Mouse (Mus musculus): Measurements from ENCODE around the gene Snd1. TPM values are rescaled to one million over a fixed set of nuclear protein-coding genes. Genes with fewer than 3 reads are reported as not detected.
A peak's percentile ranks its signal among the peaks of the same experiment; 100 is the strongest.

Snd1 gene
- polyA plus RNA-seq, 1 experiment from 2014 or later: 143 TPM

DNA sequence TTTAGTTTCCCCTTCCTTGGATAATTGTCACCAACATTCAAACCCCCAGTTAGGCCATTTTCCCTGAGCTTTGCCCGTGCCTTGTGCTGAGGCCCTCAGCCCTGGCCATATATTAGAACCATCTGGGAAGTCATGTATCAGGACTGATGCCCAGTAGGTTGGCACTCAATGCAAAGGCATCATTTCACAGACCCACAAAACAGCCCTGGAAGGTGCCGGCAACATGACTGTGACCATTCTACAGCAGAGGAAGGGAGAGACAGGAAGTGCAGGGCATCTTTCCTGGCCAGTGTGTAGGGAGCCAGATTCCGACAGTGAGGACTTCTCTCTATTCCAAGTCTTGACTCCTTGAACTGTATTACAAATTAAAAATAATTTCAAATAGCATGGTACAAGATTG, 499.6 kb downstream of the Snd1 start:
- 83% methylated on average over 3 of the region's 3 CpGs for WGBS
- Histone ChIP-seq H3K4me3 (no peak overlapping the region), H3K27me3 (peaks cover 26% of the 10 kb centered on the region), H3K9ac (no peak overlapping the region), H3K9me3 (no peaks in the 10 kb centered on the region), H3K4me2 (replicated peaks) (no peak overlapping the region), H3K27ac (no peak overlapping the region), H3K36me3 (no peaks in the 10 kb centered on the region), H3K4me1 (0 out of 2 replicates have a peak, but pooled peaks cover 4% of the 10 kb centered on the region)
- no peak for ATAC-seq (ENCODE audit: low FRiP score, low read depth)

DNA sequence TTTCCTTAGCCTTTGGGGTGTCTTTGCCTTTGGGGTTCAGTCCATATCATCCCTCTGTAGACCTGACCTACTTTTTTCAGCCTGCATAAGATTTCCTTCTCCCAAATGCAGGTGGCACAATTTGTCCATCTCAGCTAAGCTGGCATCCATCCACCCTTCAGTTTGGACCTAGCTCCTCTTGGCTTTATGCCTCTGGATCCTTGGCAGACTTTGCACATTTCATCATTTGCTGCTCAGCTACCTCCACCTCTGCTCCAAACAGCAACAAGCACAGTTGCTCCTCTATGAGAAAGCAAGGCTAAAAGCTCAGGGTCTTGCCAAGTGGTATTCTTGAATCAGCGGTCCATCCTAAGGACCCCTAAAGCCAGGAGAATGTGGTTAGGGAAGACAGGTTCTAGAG, 500.2 kb downstream of the Snd1 start:
- no peak overlapping the region for H3K27ac ChIP-seq
- H3K36me3 ChIP-seq: no peaks in the 10 kb centered on the region
- H3K4me2 ChIP-seq (replicated peaks): no peak overlapping the region
- no peaks in the 10 kb centered on the region for H3K9me3 ChIP-seq
- H3K27me3 ChIP-seq: peaks cover 32% of the 10 kb centered on the region
- H3K4me3 ChIP-seq: no peak overlapping the region
- H3K4me1 ChIP-seq: peaks cover 5% of the 10 kb centered on the region
- 98% methylated on average over 1 of the region's 1 CpGs for WGBS
- H3K9ac ChIP-seq: no peak overlapping the region
- ATAC-seq (ENCODE audit: low FRiP score, low read depth): no peak

DNA sequence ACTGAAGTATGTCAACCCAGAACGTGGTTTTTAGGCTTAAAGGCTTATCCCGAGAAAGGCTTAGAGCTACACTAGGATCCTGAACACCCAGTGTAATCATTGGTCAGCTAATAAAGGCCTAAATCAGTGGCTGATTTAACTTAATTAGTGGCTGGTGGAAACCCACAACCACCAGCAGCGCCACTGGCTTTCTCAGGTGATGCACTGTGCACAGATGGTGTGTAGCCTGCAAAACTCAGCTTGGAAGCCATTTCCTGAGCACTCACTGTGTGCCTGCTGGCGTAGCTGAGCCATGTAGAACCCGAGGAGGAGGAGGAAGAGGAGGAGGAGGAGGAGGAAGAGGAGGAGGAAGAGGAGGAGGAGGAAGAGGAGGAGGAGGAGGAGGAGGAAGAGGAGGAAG, 503.1 kb downstream of the Snd1 start:
- no peak for ATAC-seq (ENCODE audit: low FRiP score, low read depth)
- H3K4me3 ChIP-seq: no peak overlapping the region
- H3K4me2 ChIP-seq (replicated peaks): no peak overlapping the region
- no peak overlapping the region for H3K9ac ChIP-seq
- peaks cover 57% of the 10 kb centered on the region for H3K27me3 ChIP-seq
- H3K4me1 ChIP-seq: peaks cover 16% of the 10 kb centered on the region
- H3K36me3 ChIP-seq: no peaks in the 10 kb centered on the region
- 55% methylated on average over 4 of the region's 5 CpGs for WGBS
- H3K9me3 ChIP-seq: no peaks in the 10 kb centered on the region
- no peak overlapping the region for H3K27ac ChIP-seq

DNA sequence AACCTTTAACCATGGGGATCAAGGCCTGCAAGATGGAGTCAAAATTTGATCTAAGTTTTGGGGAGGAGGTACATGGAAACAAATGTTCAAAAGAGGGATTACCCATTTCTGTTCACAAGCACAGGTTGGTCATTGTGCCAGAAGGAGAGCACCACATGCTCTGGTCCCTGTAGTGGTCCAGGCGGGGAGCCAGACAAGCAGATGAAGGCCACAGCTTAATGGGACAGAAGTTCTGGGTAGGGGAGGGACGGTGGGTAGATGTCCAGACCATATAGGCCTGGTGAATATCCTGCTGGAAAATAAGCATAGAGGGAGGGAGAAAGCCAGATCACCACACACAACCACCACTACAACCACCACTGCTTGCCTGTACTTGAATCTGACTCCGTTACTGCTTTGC, 503.9 kb downstream of the Snd1 start:
- H3K27ac ChIP-seq: no peak overlapping the region
- ATAC-seq (ENCODE audit: low FRiP score, low read depth): no peak
- H3K4me1 ChIP-seq: peaks cover 16% of the 10 kb centered on the region
- 84% methylated on average over 3 of the region's 3 CpGs for WGBS
- H3K36me3 ChIP-seq: no peaks in the 10 kb centered on the region
- H3K9me3 ChIP-seq: no peaks in the 10 kb centered on the region
- H3K27me3 ChIP-seq: peaks cover 64% of the 10 kb centered on the region
- H3K4me3 ChIP-seq: no peak overlapping the region
- H3K4me2 ChIP-seq (replicated peaks): no peak overlapping the region
- no peak overlapping the region for H3K9ac ChIP-seq

DNA sequence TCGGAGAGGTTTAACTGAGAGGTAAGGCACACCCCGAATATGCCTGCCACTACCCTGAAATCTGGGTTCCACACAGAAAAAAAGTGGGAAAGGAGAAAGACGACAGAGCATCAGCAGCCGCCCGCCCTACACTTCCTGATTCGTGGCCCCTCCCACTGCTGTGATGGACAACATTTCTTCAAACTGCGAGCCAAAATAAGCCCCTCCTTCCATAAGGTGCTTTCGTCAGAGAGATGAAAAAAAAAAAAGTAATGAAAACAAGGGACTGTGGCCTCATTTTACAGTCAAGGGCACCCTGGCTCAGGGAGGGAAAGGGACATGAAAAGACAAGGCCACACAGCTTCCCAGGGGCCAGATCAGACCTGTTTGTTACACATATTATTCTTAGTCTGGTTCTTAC, 504.6 kb downstream of the Snd1 start:
- no peaks in the 10 kb centered on the region for H3K36me3 ChIP-seq
- H3K4me2 ChIP-seq (replicated peaks): no peak overlapping the region
- H3K9me3 ChIP-seq: no peaks in the 10 kb centered on the region
- H3K27me3 ChIP-seq: peaks cover 67% of the 10 kb centered on the region
- ATAC-seq (ENCODE audit: low FRiP score, low read depth): no peak
- no peak overlapping the region for H3K4me3 ChIP-seq
- 65% methylated on average over 8 of the region's 8 CpGs for WGBS
- H3K9ac ChIP-seq: no peak overlapping the region
- no peak overlapping the region for H3K27ac ChIP-seq
- H3K4me1 ChIP-seq: peaks cover 16% of the 10 kb centered on the region

DNA sequence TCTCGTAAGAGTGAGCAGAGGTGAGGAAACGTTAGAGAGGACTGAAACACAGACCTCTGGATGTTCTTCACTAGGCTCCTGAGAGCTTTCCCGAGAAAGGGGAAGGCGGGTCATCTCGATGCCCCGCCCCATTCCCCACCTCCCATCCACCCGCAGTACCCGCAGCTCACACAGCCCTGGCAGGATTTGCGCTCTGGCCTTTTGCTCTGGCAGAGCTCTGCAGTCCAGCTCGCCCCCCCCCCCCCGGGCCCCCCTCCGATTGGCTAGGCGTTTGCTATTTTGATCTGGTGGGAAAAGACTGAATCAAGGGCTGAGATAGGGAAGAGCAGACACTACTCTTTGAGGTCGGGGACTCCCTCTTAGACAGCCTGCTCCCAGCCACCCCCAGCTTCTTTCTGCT, 505.3 kb downstream of the Snd1 start:
- Histone ChIP-seq H3K4me2 (replicated peaks) (peak overlapping the region; percentile 89), H3K27me3 (peaks cover 67% of the 10 kb centered on the region), H3K9ac (no peak overlapping the region), H3K9me3 (no peaks in the 10 kb centered on the region), H3K4me1 (peaks cover 16% of the 10 kb centered on the region), H3K27ac (no peak overlapping the region), H3K36me3 (no peaks in the 10 kb centered on the region), H3K4me3 (peak overlapping the region; percentile 48)
- ATAC-seq (ENCODE audit: low FRiP score, low read depth): no peak
- WGBS: 3% methylated on average over 14 of the region's 14 CpGs

DNA sequence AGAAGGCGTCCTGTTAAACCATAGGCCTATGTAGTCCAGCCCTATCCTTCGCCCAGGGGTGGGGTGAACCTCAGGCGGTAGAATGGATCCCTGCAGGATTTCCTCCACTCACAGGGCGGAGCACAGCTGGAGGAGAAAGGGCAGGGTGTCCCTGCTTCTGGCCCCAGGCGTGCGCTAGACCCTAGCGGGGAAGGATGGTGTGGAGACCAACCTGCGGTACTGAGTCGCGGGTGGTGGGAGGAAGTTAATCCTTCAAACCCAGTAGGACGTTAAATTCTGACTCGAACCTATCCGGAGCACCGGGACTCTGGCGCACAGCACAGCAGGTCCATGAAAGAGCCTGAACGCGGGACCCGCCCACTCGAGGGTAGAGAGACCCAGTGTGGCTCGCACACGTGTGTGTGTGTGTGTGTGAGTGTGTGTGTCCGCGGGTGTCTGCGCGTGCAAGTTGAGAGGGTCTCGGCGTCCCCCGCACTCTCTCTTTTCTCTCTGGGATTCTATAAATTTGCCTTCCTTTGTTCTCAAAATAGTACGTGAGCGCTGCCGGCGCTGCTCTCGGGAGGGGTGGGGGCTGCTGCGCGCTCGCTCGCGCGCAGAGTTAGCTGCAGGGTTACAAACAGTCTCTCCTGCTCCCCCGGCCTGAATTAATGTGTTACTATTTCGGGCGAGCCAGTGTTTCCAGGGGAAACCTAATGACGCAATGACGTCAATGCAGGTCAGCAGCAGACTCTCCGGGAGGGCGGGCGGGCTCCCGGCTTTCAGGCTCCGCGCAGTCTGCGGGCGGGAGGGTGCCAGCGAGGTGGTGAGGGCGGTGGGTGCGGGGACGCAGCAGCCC, 506.0 kb downstream of the Snd1 start:
- peak overlapping the region; percentile 50 for H3K9ac ChIP-seq
- H3K9me3 ChIP-seq: no peaks in the 10 kb centered on the region
- peak overlapping the region; percentile 89 for H3K4me2 ChIP-seq (replicated peaks)
- peaks cover 16% of the 10 kb centered on the region for H3K4me1 ChIP-seq
- H3K36me3 ChIP-seq: no peaks in the 10 kb centered on the region
- under 1% methylated on average over 56 of the region's 56 CpGs for WGBS
- peak; percentile 78 for ATAC-seq (ENCODE audit: low FRiP score, low read depth)
- H3K4me3 ChIP-seq: peak overlapping the region; percentile 48
- H3K27ac ChIP-seq: no peak overlapping the region
- peaks cover 67% of the 10 kb centered on the region for H3K27me3 ChIP-seq

DNA sequence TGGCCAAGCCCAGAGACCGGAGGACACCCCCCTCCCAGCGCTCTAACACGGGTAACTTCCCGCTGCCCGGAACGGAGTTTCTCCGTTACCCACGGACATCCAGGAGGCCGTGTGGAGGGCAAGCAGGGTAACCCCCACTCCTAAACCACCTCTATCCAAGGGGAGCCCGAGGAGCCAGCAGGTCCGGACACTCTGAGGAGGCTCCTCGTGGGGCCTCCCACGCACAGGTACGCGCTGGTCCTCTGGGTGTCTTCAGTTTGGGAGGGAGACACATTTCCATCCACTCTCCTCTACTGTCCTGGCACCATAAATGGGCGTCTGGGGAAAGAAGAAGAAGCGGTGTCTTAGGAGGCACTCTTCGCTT, 506.6 kb downstream of the Snd1 start:
- ATAC-seq (ENCODE audit: low FRiP score, low read depth): peak; percentile 10; the same call in 1 of the 2 replicates
- Histone ChIP-seq H3K4me3 (peak overlapping the region; percentile 48), H3K9me3 (no peaks in the 10 kb centered on the region), H3K4me1 (peaks cover 16% of the 10 kb centered on the region), H3K27ac (no peak overlapping the region), H3K9ac (no peak overlapping the region), H3K27me3 (peaks cover 67% of the 10 kb centered on the region), H3K4me2 (replicated peaks) (peak overlapping the region; percentile 89), H3K36me3 (no peaks in the 10 kb centered on the region)
- WGBS: 6% methylated on average over 18 of the region's 18 CpGs

DNA sequence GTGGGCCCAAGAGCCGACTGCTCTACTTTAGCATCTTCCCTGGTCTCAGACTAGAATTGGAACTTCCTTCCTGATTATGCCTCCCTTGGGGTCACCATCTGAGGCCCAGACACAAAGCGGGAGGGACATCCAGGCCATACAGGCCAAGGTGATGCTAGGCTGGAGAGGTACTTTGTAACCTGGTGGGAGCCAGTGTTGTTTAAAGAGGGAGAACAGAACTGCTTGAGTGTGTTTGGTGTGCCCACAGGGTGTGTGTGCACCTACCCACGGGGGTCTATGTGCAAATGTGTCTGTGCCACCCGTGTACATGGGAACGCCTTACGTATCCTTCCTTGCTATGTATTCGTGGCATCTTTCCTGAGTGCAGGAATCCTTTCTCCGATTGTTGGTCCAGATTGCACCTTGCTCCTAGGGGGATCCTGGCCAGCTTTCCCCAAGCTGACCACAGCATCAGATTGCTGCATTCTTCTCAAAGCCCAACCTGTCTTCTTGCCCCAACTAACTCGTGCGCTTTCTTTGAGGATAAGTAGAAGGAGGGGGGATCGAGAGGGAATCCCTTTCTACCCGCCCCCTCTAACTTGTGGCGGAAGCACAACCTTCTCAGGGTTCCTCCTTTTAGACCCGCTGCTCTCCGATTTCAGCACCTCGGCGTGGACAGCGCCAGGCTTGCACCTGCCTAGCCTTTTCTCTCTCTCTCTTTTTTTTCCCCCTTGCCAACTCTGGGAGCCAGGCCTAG, 507.2 kb downstream of the Snd1 start:
- H3K27me3 ChIP-seq: peaks cover 66% of the 10 kb centered on the region
- peak overlapping the region; percentile 89; the same call in 1 of the 2 replicates for H3K4me2 ChIP-seq (replicated peaks)
- no peak overlapping the region for H3K4me3 ChIP-seq
- 11% methylated on average over 18 of the region's 18 CpGs for WGBS
- H3K9me3 ChIP-seq: no peaks in the 10 kb centered on the region
- H3K4me1 ChIP-seq: peaks cover 16% of the 10 kb centered on the region
- ATAC-seq (ENCODE audit: low FRiP score, low read depth): no peak
- no peak overlapping the region for H3K9ac ChIP-seq
- H3K27ac ChIP-seq: no peak overlapping the region
- H3K36me3 ChIP-seq: no peaks in the 10 kb centered on the region

DNA sequence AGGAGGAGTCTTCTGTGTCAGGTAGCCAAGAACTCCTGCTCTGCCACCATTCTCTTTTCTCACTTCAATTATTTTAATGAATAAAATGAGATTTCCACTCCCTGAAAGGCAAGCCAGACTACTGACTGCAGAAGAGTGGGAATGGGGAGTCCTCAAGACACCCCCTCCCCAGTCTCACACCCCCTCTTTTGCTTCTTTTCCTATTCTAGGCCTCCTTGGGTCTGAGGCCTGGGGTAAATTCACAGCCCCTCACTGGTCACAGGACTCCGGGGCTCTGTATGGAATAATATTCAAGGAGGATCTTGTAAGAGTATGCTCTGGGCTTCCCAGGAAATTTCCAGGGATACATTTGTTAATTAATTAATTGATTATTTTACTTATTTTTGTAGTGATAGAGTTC, 507.9 kb downstream of the Snd1 start:
- WGBS: 88% methylated on average over 1 of the region's 1 CpGs
- no peak overlapping the region for H3K4me3 ChIP-seq
- H3K27me3 ChIP-seq: peaks cover 59% of the 10 kb centered on the region
- no peak overlapping the region for H3K9ac ChIP-seq
- no peak for ATAC-seq (ENCODE audit: low FRiP score, low read depth)
- no peaks in the 10 kb centered on the region for H3K36me3 ChIP-seq
- H3K27ac ChIP-seq: no peak overlapping the region
- no peak overlapping the region for H3K4me2 ChIP-seq (replicated peaks)
- peaks cover 16% of the 10 kb centered on the region for H3K4me1 ChIP-seq
- H3K9me3 ChIP-seq: no peaks in the 10 kb centered on the region
